Mouse (Mus musculus) naive thymus-derived CD4-positive, alpha-beta T cell, adult 2 months (primary cell): Measurements from ENCODE around the gene Prkar2b.

ENCODE experiments used
- DNase-seq: peaks from one replicate; pipeline ENCODE4 v3.0.0-alpha.2; 2011; ENCODE audit warnings: low read depth

Gene Prkar2b

GRCm38 (mm10) chr12:31966405-31966804, 94.7 kb downstream of the Prkar2b start:
- no peak for DNase-seq

GRCm38 (mm10) chr12:31965517-31966212, 95.4 kb downstream of the Prkar2b start:
- DNase-seq: no peak

GRCm38 (mm10) chr12:31964074-31964473, 97.0 kb downstream of the Prkar2b start:
- DNase-seq: no peak

GRCm38 (mm10) chr12:31955843-31956242, 105.3 kb downstream of the Prkar2b start:
- no peak for DNase-seq

GRCm38 (mm10) chr12:31950659-31951031, 110.5 kb downstream of the Prkar2b start:
- no peak for DNase-seq

- peak; percentile 99 for DNase-seq
Measured at GRCm38 (mm10) chr12:31949759-31950658, 111.1 kb downstream of the Prkar2b start, which contains the start of gene Hbp1. Gene Hbp1, minus strand, starts transcription at chr12:31950535.

GRCm38 (mm10) chr12:31949193-31949741, 111.8 kb downstream of the Prkar2b start:
- DNase-seq: peak; percentile 86

GRCm38 (mm10) chr12:31948101-31949000, 112.7 kb downstream of the Prkar2b start:
- DNase-seq: peak; percentile 15

- DNase-seq: peak; percentile 77
Measured at GRCm38 (mm10) chr12:31947476-31947875, 113.6 kb downstream of the Prkar2b start.

- no peak for DNase-seq
Measured at GRCm38 (mm10) chr12:31944405-31944804, 116.7 kb downstream of the Prkar2b start.

GRCm38 (mm10) chr12:31943020-31943654, 118.0 kb downstream of the Prkar2b start:
- DNase-seq: no peak

- DNase-seq: no peak
Measured at GRCm38 (mm10) chr12:31939026-31939425, 122.1 kb downstream of the Prkar2b start.

GRCm38 (mm10) chr12:31938391-31938997, 122.6 kb downstream of the Prkar2b start:
- DNase-seq: no peak

GRCm38 (mm10) chr12:31937613-31938012, 123.5 kb downstream of the Prkar2b start:
- no peak for DNase-seq

GRCm38 (mm10) chr12:31936657-31937300, 124.3 kb downstream of the Prkar2b start:
- no peak for DNase-seq

GRCm38 (mm10) chr12:31931818-31932217, 129.3 kb downstream of the Prkar2b start:
- DNase-seq: no peak

GRCm38 (mm10) chr12:31928498-31928897, 132.6 kb downstream of the Prkar2b start:
- DNase-seq: no peak

GRCm38 (mm10) chr12:31926661-31927061, 134.4 kb downstream of the Prkar2b start:
- peak; percentile 34 for DNase-seq

- no peak for DNase-seq
Measured at GRCm38 (mm10) chr12:31925343-31925742, 135.8 kb downstream of the Prkar2b start.

- DNase-seq: no peak
Measured at GRCm38 (mm10) chr12:31924135-31924534, 137.0 kb downstream of the Prkar2b start.
